Mouse (Mus musculus): Measurements from ENCODE around the gene Snw1.
"Not testable (repeated sequence)": the region's sequence is repeated elsewhere in the genome, so short reads cannot be mapped to it uniquely, and the experiment has no call there.

- TF ChIP-seq CTCF, POLR2A (IDR thresholded peaks at IDR 0.05; ENCODE audit: insufficient read depth, low read depth, low read length): not testable (repeated sequence)
Observed at GRCm38 (mm10) chr12:87494421-87494820, 22.3 kb upstream of the Snw1 start, which contains the start of gene Gm5788.

All from olfactory bulb, adult 2 months (tissue).